Mouse (Mus musculus) embryo, embryonic 11.5 days (tissue): ENCODE data around the gene Tex9.
A peak's percentile ranks its signal among the peaks of the same experiment; 100 is the strongest.
"Not testable (repeated sequence)": the region's sequence is repeated elsewhere in the genome, so short reads cannot be mapped to it uniquely, and the experiment has no call there.

Experiments used
- DNase-seq: peaks from one replicate; pipeline ENCODE4 v3.0.0-alpha.2; 2012; ENCODE audit warnings: low read depth, low spot score

Tex9 gene

DNA sequence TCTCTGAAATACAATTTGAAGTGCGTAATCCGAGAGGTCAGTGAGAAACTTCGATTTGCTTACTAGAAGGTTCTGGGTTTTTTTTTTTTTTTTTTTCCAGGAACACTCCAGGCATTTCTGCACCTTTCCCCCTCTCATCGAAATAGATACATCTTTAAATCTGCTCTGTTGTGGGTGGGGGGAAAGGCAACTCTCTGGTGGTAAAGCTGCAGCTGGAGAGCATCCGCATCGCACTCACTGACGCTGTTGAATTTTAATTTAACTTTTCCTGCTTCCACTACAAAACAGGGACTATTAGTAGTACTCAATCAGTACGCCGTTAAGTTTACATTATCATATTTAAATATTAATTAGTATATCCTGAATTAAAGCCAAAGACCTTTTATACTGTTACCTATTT lies 53.3 kb downstream of the Tex9 start:
- no peak for DNase-seq

- peak; percentile 86 for DNase-seq
Measured at GRCm38 (mm10) chr9:72437822-72438701, 54.0 kb downstream of the Tex9 start, which contains the start of gene Mns1. Gene Mns1 (plus strand): TSS chr9:72438011.

GRCm38 (mm10) chr9:72434876-72435275 lies 57.1 kb downstream of the Tex9 start:
- DNase-seq = no peak

- DNase-seq = no peak
Measured at GRCm38 (mm10) chr9:72427861-72428260, 64.2 kb downstream of the Tex9 start.

DNA sequence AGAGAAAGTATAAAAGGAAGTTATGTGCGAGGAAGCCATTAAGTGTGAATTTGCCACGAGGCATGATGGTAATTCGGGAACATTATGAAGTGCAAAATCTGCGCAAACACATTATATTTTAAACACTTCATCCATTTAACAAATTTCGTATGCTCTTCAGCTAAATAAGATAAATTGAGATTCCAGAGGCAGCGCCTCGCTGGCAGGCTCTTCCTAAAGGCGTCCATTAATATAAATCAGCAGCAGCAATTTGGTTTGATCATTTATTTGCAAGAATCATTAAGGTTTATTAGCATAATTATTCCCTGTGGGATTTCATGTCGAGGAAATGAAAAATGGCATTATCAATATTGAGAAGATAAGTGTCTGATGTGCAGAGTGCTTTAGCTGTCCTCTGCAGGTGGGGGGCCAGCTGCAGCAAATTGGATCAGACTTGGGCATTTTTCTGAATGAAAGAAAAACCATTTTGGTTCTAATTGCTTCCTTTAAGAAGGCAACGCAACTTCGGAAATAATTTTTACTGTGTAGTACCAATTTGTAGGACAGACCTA lies 66.6 kb downstream of the Tex9 start:
- no peak for DNase-seq

DNA sequence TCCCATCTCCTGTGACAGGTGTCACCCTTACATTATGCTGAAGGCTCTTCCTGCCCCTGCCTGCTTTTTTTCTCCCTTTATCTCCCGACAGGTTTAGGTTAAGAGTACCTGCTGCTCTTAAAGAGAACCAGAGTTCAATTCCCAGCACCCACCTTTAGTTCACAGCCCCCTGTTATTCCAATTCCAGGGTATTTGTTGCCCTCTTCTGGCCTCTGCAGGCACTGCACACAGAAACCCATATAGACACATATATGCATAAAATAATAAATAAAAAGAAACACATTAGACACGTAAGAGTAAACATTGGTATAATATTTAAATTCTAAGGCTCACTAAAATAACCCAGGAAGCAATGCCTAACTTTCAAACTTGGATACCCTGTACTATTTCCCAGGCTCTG lies 69.3 kb downstream of the Tex9 start:
- no peak for DNase-seq

GRCm38 (mm10) chr9:72422284-72422683 lies 69.7 kb downstream of the Tex9 start:
- DNase-seq = no peak

DNA sequence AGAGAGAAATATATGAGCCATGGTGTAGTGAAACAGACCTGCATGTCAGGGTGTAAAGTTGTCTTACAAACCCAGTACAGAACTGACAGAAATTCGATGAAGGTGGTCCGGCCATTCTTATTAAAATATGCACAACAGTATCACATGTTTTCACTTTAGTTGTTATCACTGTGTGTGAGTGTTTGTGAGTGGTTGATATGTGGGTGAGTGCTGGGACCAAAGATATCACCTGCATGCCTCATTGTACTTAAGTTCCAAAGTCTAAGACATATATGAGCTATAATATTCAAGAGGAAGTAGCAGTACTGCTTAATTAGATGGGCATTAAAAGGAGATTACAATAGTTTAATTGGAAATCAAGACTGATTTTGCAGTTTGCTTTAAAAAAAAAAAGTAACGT lies 71.5 kb downstream of the Tex9 start:
- no peak for DNase-seq

GRCm38 (mm10) chr9:72418443-72418842 lies 73.6 kb downstream of the Tex9 start:
- no peak for DNase-seq

- no peak for DNase-seq
Measured at GRCm38 (mm10) chr9:72411746-72412145, 80.3 kb downstream of the Tex9 start.

GRCm38 (mm10) chr9:72409381-72410225 lies 82.4 kb downstream of the Tex9 start:
- DNase-seq = no peak

- DNase-seq = peak; percentile 79
Measured at GRCm38 (mm10) chr9:72408131-72408586, 83.9 kb downstream of the Tex9 start.

- no peak for DNase-seq
Measured at GRCm38 (mm10) chr9:72405882-72406638, 86.0 kb downstream of the Tex9 start.

- no peak for DNase-seq
Measured at GRCm38 (mm10) chr9:72404934-72405333, 87.1 kb downstream of the Tex9 start.

GRCm38 (mm10) chr9:72404446-72404845 lies 87.6 kb downstream of the Tex9 start:
- no peak for DNase-seq

DNA sequence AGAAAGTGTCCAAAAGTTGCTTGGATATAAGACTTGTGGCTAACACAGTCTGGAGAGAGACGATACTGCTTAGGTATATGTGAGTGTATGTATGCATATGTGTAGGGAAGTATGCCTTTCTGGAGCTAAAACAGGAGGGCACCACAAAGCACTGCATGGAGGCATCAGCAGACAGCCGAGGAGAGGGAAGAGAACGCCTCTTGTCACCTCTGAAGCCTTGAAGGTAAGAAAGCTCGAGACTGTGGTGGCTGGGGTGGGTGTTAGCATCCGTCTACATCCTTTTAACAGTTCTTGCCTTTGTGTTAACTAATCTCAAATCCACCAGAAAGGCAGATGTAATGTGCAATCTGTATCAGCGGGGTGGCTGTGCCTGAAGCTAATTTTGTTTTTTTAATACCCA lies 88.6 kb downstream of the Tex9 start:
- DNase-seq = no peak

DNA sequence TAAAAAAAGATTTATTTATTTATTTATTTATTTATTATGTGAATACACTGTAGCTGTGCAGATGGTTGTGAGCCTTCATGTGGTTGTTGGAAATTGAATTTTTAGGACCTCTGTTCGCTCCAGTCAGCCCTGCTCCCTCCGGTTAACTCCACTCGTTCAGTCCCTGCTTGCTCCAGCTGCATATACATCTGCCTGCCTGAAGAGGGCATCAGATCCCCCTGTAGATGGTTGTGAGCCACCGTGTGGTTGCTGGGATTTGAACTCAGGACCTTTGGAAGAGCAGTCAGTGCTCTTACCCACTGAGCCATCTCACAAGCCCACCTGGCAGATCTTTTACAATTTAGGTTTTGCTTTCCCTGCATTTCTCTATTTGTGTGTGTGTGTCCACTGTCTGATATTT lies 90.2 kb downstream of the Tex9 start:
- not testable (repeated sequence) for DNase-seq
